Mouse (Mus musculus) myocyte (in vitro differentiated cells): ENCODE results near the gene Plgrkt. TPM values are rescaled to one million over a fixed set of nuclear protein-coding genes. Genes with fewer than 3 reads are reported as not detected.

Experiments used
- polyA plus RNA-seq: library from polyadenylated mRNA; unstranded; fragments of >200 nt; fragmentation: generic; extraction: Trizol; gene quantifications from one replicate; pipeline ENCODE4 v1.2.1, GENCODE M21; 2012; ENCODE audit warnings: missing spikeins

The Plgrkt gene
- polyA plus RNA-seq, 1 experiment, result 25.1 TPM

Other genes starting within 250 kb of the Plgrkt start
- 3.3 TPM for gene Jak2, start 115.6 kb downstream of the Plgrkt start, polyA plus RNA-seq
- gene Insl6, start 42.0 kb downstream of the Plgrkt start, polyA plus RNA-seq, result 1.9 TPM
- gene Rln1, start 32.7 kb downstream of the Plgrkt start, polyA plus RNA-seq, result not detected
- gene Cd274, start 65 bp upstream of the Plgrkt start, polyA plus RNA-seq, result 0.25 TPM
- not detected for gene Pdcd1lg2, start 43.5 kb upstream of the Plgrkt start, polyA plus RNA-seq
- 7.2 TPM for gene Ric1, start 154.9 kb upstream of the Plgrkt start, polyA plus RNA-seq